Mouse (Mus musculus): ENCODE data around the gene Sdhc. TPM values are rescaled to one million over a fixed set of nuclear protein-coding genes. Genes with fewer than 3 reads are reported as not detected.
"Not testable (repeated sequence)": the region's sequence is repeated elsewhere in the genome, so short reads cannot be mapped to it uniquely, and the experiment has no call there.

Gene Sdhc
- total RNA-seq, 1 experiment from 2014 or later: 733 TPM

GRCm38 (mm10) chr1:171168906-171169305 lies 18.5 kb upstream of the Sdhc start:
- DNase-seq: no peak

GRCm38 (mm10) chr1:171165629-171166345 lies 15.4 kb upstream of the Sdhc start:
- no peak for DNase-seq

GRCm38 (mm10) chr1:171164258-171164657 lies 13.9 kb upstream of the Sdhc start:
- peak; percentile 43 for DNase-seq

GRCm38 (mm10) chr1:171162526-171162925 lies 12.1 kb upstream of the Sdhc start:
- DNase-seq: peak; percentile 61

- DNase-seq: peak; percentile 53
These were observed 9.1 kb upstream of the Sdhc start for GRCm38 (mm10) chr1:171159485-171159975.

GRCm38 (mm10) chr1:171157965-171158364 lies 7.6 kb upstream of the Sdhc start:
- DNase-seq: no peak

GRCm38 (mm10) chr1:171156644-171157043 lies 6.2 kb upstream of the Sdhc start:
- no peak for DNase-seq

GRCm38 (mm10) chr1:171151966-171152365 lies 1.6 kb upstream of the Sdhc start:
- DNase-seq: no peak

GRCm38 (mm10) chr1:171150838-171151391 lies 512 bp upstream of the Sdhc start:
- DNase-seq: no peak

- DNase-seq: peak; percentile 29
These were observed 7.4 kb downstream of the Sdhc start for GRCm38 (mm10) chr1:171142981-171143380.

- DNase-seq: not testable (repeated sequence)
These were observed 12.8 kb downstream of the Sdhc start for GRCm38 (mm10) chr1:171137486-171138155.

- no peak for DNase-seq
These were observed 14.8 kb downstream of the Sdhc start for GRCm38 (mm10) chr1:171135600-171135999.

DNA sequence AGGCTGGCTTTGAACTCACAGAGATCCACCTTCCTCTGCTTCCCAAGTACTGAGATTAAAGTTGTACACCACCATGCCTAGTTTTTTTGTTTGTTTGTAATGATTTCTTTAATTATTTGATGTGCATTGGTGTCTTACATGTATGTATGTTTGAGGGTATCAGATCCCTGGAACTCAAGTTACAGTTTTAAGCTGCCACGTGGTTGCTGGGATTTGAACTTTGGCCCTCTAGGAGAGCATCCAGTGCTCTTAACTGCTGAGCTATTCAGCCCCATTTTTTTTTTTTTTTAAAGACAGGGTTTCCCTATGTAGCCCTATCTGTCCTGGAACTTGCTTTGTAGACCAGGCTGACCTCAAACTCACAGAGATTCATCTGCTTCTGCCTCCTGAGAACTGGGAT lies 19.4 kb downstream of the Sdhc start:
- no peak for DNase-seq

- DNase-seq: peak; percentile 17
These were observed 21.2 kb downstream of the Sdhc start for GRCm38 (mm10) chr1:171129251-171129650.

DNA sequence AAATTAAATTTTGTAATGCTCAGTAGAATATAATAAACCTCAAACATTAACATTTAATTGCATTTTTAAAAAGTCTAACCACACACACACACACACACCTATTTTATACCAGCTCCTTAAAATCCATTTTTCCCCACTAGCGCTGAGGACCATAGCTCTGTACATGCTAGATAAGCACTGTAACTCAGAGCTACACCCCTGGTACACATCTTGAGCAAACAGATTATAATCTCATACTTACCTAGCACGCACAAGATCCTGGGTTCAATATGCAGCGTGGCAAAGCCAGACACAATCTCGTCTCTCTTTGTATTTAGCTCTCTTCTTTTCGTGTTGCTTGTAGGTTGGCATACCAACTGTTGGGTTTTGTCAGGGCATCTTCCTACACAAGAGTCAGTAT lies 26.0 kb downstream of the Sdhc start:
- no peak for DNase-seq

DNA sequence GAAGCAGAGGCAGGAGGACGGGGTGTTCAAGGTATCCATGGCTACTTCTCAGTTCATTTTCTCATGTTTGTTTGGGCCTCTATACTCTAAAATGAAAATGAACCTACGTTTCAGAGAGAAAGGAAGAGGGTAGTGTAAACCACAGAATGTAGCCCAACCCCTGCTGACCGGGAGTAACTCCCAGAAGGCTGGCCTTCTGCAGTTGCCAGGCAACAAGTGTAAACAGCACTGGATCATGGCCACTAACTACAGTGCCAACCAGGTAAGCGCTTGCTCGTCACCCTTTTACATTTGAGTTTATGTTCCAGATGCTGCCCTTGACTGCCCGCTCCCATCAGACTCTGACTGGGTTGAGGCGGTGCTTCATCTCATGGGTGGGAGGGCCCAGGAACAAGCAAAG lies 27.5 kb downstream of the Sdhc start:
- peak; percentile 64 for DNase-seq

GRCm38 (mm10) chr1:171121839-171122238 lies 28.6 kb downstream of the Sdhc start:
- no peak for DNase-seq

GRCm38 (mm10) chr1:171120893-171121292 lies 29.5 kb downstream of the Sdhc start:
- no peak for DNase-seq

- no peak for DNase-seq
These were observed 31.0 kb downstream of the Sdhc start for GRCm38 (mm10) chr1:171119405-171119804.

- no peak for DNase-seq
These were observed 31.4 kb downstream of the Sdhc start for GRCm38 (mm10) chr1:171118996-171119395.

DNA sequence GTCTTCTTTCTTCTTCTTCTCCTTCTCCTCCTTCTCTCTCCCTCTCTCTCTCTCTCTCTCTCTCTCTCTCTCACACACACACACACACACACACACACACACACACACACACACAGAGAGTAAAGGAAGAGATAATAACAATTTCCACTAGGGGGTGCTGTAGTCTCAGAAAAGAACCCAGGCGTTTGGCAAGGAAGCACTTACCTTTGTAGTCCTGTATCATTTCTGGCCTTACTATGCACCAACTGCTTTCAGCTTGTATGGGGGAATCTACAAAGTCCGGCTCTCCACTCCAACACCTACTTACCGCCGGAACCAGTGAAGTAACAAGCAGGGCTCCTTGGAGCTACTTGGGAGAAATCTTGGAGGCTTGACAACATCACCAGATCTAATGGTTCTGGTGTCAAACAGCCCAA lies 32.1 kb downstream of the Sdhc start:
- peak; percentile 72 for DNase-seq

DNA sequence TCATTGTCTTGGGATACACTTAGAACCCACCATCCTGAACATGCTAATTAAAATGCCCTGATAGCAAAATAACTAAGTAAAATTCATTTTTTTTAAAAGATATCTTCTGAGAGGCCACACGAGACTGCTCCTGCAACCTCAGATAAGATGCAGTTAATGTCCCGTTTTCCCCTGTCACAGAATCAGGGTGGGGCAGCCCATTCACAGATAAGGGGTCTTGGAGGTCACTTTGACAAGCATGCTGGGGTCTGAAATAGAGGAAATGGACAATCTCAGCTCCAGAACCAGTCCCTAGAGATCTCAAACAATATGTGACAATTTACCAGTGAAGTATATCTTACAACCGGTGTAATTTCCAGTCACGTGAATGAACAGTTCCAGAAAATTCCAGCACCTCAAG lies 34.1 kb downstream of the Sdhc start:
- DNase-seq: no peak

DNA sequence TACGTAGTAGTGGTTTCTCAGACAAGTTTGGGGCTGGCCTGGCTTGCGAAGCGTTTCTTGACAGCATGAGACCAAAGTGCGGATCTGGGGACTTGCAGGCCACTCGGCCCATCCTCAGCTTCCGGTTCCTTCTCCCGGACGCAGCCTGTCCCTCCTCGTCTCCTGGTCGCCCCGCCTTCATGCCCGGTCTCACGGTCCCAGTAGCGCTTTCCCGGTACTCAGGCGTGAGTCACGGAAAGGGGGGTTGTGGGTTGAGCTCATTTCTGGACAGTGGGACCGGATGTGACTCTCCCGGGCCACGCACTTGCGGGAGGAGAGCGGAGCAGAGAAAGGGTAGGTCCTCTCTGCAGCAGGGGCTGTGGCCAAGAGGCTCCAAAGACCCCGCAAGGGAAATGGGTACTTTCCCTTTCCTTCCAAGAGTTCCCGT lies 36.5 kb downstream of the Sdhc start, which contains the start of gene Cfap126:
Gene Cfap126 (plus strand): TSS at position 46 of the 427 bp plus-strand sequence.
- peak; percentile 95 for DNase-seq

All from adrenal gland, postnatal 14 days (tissue).